Mouse (Mus musculus) forebrain, postnatal 0 days (tissue): Measurements from ENCODE around the gene March10. TPM values are rescaled to one million over a fixed set of nuclear protein-coding genes. Genes with fewer than 3 reads are reported as not detected.

Experiments
- ATAC-seq: fragments of 200-750 bp; cut with Nextera tagmentation; 2 replicates; pipeline ENCODE4 v1.8.0; 2017; ENCODE audit warnings: mild to moderate bottlenecking, moderate library complexity
- DNase-seq: peaks from one replicate; pipeline ENCODE4 v3.0.0-alpha.2; 2015
- H3K27ac ChIP-seq: fragments of 300-500 bp; sonication (generic); 2 replicates; pipeline ENCODE4 v1.5.1; 2014; ENCODE audit warnings: low read depth, mild to moderate bottlenecking, antibody characterized with exemption, low read length, moderate library complexity, mixed read lengths
- H3K27me3 ChIP-seq: fragments of 300-500 bp; sonication (generic); 2 replicates; pipeline ENCODE4 v1.6.1; 2014; ENCODE audit warnings: mild to moderate bottlenecking, low read length, mixed read lengths; ENCODE audit not compliant: insufficient read depth
- H3K36me3 ChIP-seq: fragments of 300-500 bp; sonication (generic); 2 replicates; pipeline ENCODE4 v1.6.1; 2014; ENCODE audit warnings: mild to moderate bottlenecking, moderate library complexity; ENCODE audit not compliant: insufficient read depth
- H3K4me1 ChIP-seq: fragments of 300-500 bp; sonication (generic); 2 replicates; pipeline ENCODE4 v1.6.1; 2014; ENCODE audit warnings: antibody characterized with exemption; ENCODE audit not compliant: insufficient read depth
- H3K4me2 ChIP-seq: fragments of 300-500 bp; sonication (generic); 2 replicates; pipeline ENCODE4 v1.6.1; 2014; ENCODE audit warnings: low read depth, mild to moderate bottlenecking, moderate library complexity
- H3K4me3 ChIP-seq: fragments of 300-500 bp; sonication (generic); 2 replicates; pipeline ENCODE4 v1.5.1; 2014; ENCODE audit warnings: low read depth, low read length, mixed read lengths
- H3K9ac ChIP-seq: fragments of 300-500 bp; sonication (generic); 2 replicates; pipeline ENCODE4 v1.6.1; 2014; ENCODE audit warnings: mild to moderate bottlenecking
- H3K9me3 ChIP-seq: fragments of 300-500 bp; sonication (generic); 2 replicates; pipeline ENCODE4 v1.6.1; 2016; ENCODE audit warnings: low read length
- CTCF ChIP-seq: sonication (generic); IDR thresholded peaks from 2 replicates; pipeline ENCODE4 v1.5.1; 2016; ENCODE audit warnings: antibody characterized with exemption, control low read depth, low read depth
- WGBS: fragments of 180-500 bp; shearing (Covaris S2); extraction: QIAGEN DNeasy Blood & Tissue Kit; methylation state at CpG from one replicate; pipeline ENCODE4 v1.1.7; 2014; 5-methylcytosine and 5-hydroxymethylcytosine counted together
- polyA plus RNA-seq: library from polyadenylated mRNA; unstranded; fragments of >200 nt; fragmentation: Nextera tagmentation; extraction: Ambion mirVana; gene quantifications from 2 replicates; pipeline ENCODE4 v1.2.1, GENCODE M21; 2015
- total RNA-seq: library from RNA; depleted of rRNA; stranded (reverse); fragments of >200 nt; gene quantifications from 2 replicates; pipeline ENCODE4 v1.2.3, GENCODE M21; 2014

March10 gene
- total and polyA plus RNA-seq, 2 experiments from 2014 or later = 0.38 to 0.58 TPM

DNA sequence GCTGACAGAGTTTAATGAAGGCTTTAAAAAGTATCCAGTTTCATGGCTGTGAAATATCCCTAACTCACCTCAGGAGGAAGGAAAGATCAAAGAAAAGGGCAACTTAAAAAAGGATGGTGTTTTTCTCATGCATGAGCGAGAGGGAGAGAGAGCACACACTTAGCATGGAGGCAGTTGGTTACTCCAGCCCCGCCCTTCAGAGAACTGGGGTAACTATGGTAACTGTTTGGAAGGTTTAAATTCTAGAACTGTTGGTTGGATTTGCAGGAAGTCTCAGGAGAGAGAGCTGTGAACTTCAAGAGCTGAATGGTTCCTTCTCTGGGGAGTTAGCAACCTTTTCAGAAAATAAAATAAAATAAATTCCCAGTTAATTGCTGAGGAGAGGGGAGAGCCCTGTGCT lies 67.9 kb downstream of the March10 start:
- Histone ChIP-seq H3K4me1 (no peaks in the 10 kb centered on the region), H3K27ac (peak overlapping the region; percentile 54), H3K9me3 (no peaks in the 10 kb centered on the region), H3K9ac (no peak overlapping the region), H3K4me3 (no peak overlapping the region), H3K36me3 (no peaks in the 10 kb centered on the region), H3K4me2 (no peak overlapping the region), H3K27me3 (no peaks in the 10 kb centered on the region)
- DNase-seq (peak; percentile 67), ATAC-seq (peak; percentile 90)
- WGBS = 39% methylated on average over 2 of the region's 2 CpGs
- TF ChIP-seq CTCF = no peak

- ATAC-seq (no peak), DNase-seq (no peak)
- Histone ChIP-seq H3K4me3 (no peak overlapping the region), H3K27me3 (no peaks in the 10 kb centered on the region), H3K4me1 (no peaks in the 10 kb centered on the region), H3K9ac (no peak overlapping the region), H3K36me3 (no peaks in the 10 kb centered on the region), H3K9me3 (no peaks in the 10 kb centered on the region), H3K27ac (no peak overlapping the region), H3K4me2 (no peak overlapping the region)
- TF ChIP-seq CTCF = no peak
- WGBS = 86% methylated on average over 9 of the region's 9 CpGs
Observed at GRCm38 (mm10) chr11:105385266-105385665, 71.3 kb downstream of the March10 start.

DNA sequence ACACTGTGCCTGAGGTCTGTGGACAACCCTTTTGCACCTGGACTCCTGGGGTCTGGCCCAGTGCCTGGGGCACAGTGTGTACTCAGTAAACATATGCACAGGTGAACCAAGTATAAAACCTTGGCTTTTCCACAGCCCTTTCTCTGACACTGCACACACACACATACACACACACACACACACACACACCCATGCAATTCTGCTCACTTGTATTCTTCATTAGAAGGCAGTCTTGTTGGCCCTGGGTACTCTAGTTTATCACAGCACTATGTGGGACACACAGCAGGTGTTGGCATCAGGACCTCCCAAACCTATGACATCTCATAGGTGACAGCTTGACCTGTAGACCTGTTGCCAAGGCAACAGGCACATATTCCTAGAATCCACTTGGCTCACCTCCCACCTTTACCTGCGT lies 80.7 kb downstream of the March10 start:
- H3K9me3 ChIP-seq = no peaks in the 10 kb centered on the region
- H3K4me2 ChIP-seq = no peak overlapping the region
- H3K4me3 ChIP-seq = no peak overlapping the region
- no peak for ATAC-seq
- H3K9ac ChIP-seq = no peak overlapping the region
- no peak for TF ChIP-seq CTCF
- no peaks in the 10 kb centered on the region for H3K4me1 ChIP-seq
- DNase-seq = no peak
- H3K27me3 ChIP-seq = no peaks in the 10 kb centered on the region
- WGBS = 89% methylated on average over 1 of the region's 1 CpGs
- no peaks in the 10 kb centered on the region for H3K36me3 ChIP-seq
- no peak overlapping the region for H3K27ac ChIP-seq

- 82% methylated on average over 10 of the region's 10 CpGs for WGBS
Observed at GRCm38 (mm10) chr11:105374526-105375175, 81.9 kb downstream of the March10 start.

GRCm38 (mm10) chr11:105373881-105374280 lies 82.7 kb downstream of the March10 start:
- H3K27me3 ChIP-seq = no peaks in the 10 kb centered on the region
- H3K9me3 ChIP-seq = no peaks in the 10 kb centered on the region
- no peak for ATAC-seq
- no peak overlapping the region for H3K4me3 ChIP-seq
- no peak for DNase-seq
- H3K9ac ChIP-seq = no peak overlapping the region
- H3K27ac ChIP-seq = no peak overlapping the region
- H3K36me3 ChIP-seq = no peaks in the 10 kb centered on the region
- H3K4me2 ChIP-seq = no peak overlapping the region
- no peaks in the 10 kb centered on the region for H3K4me1 ChIP-seq
- 78% methylated on average over 8 of the region's 8 CpGs for WGBS
- no peak for TF ChIP-seq CTCF

More at GRCm38 (mm10) chr11:105374526-105375175, 81.9 kb downstream of the March10 start:
- Histone ChIP-seq H3K4me1 (no peaks in the 10 kb centered on the region), H3K36me3 (no peaks in the 10 kb centered on the region), H3K27me3 (no peaks in the 10 kb centered on the region), H3K4me2 (no peak overlapping the region), H3K4me3 (no peak overlapping the region), H3K27ac (no peak overlapping the region), H3K9ac (no peak overlapping the region), H3K9me3 (no peaks in the 10 kb centered on the region)
- ATAC-seq = no peak
- DNase-seq = no peak
- TF ChIP-seq CTCF = no peak

DNA sequence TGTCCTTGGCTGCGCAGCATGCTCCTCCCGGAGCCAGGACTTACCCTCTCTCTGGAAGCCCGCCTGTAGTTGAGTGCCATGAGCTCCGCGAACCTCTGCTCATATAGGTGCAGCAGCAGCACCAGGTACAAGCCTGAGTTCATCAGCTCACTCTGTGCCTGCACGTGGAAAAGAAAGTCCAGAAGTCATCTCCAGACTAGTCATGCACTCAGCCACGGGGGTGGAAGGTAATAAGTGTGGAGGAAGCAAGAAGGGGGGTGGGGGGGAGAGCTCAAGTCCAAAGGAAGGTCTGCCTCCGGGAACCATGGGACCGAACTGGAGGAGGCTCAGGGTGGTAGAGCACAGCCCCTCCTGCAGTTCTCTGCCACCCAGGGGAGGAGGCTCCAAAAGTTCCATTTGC lies 84.7 kb downstream of the March10 start:
- WGBS = 86% methylated on average over 9 of the region's 9 CpGs
- H3K4me3 ChIP-seq = no peak overlapping the region
- ATAC-seq (no peak), DNase-seq (no peak)
- H3K4me1 ChIP-seq = no peaks in the 10 kb centered on the region
- H3K9me3 ChIP-seq = no peaks in the 10 kb centered on the region
- no peak for TF ChIP-seq CTCF
- H3K9ac ChIP-seq = no peak overlapping the region
- H3K4me2 ChIP-seq = no peak overlapping the region
- H3K27me3 ChIP-seq = no peaks in the 10 kb centered on the region
- no peak overlapping the region for H3K27ac ChIP-seq
- no peaks in the 10 kb centered on the region for H3K36me3 ChIP-seq

DNA sequence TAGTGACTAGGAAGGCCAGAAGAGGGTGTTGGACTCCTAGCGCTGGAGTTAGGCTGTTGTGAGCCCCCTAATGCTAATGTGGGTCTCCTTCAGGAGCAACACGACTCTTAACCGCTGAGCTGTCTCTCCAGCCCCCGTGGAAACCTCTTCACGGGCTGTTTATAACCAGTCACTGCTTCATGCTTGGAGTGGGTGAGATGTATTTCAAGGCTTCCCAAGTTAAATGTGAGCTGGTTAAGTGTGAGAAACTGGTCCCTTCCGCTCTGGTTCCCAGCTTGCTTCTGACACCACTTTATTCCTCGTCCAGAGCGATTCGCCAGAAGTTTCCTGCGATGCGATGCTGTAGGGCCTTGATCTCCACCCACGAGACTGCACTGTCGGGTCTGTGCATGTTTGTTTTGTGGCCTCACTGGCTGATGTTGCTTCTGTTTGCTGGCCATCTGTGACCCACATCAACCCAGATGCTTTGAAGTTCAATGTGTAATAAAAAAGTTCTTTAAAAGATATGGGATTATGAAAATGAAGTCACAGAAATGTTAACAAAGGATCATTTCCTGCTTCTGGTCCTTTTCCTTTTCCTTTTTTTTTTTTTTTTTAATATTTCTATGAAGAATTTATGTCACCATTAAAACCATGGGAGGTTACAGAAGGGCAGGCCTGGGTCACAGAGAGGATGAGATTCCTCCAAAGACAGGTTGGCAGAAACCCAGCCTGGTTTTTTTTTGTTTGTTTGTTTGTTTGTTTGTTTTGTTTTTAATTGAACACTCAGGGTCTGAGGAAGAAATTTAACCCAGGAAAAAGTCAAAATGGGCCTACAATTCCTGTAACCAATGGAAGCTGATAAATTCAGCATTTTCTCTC lies 86.8 kb downstream of the March10 start:
- Histone ChIP-seq H3K9me3 (no peaks in the 10 kb centered on the region), H3K4me3 (no peak overlapping the region), H3K27ac (no peak overlapping the region), H3K9ac (no peak overlapping the region), H3K4me1 (peaks cover 7% of the 10 kb centered on the region), H3K4me2 (no peak overlapping the region), H3K27me3 (no peaks in the 10 kb centered on the region), H3K36me3 (no peaks in the 10 kb centered on the region)
- no peak for TF ChIP-seq CTCF
- ATAC-seq = no peak
- WGBS = 89% methylated on average over 13 of the region's 13 CpGs
- no peak for DNase-seq
